Mouse (Mus musculus) spleen, postnatal 10 days (tissue): ENCODE measurements around the gene Tmem41a.

Experiments used
- DNase-seq, 2 experiments: peaks; one replicate each; pipeline ENCODE4 v3.0.0; 2021 to 2022; ENCODE audit warnings: low spot score in 2 of 2

Gene Tmem41a

GRCm38 (mm10) chr16:21904636-21905035 lies 42.7 kb downstream of the Tmem41a start:
- no peak for DNase-seq

- no peak for DNase-seq
These were observed 46.1 kb downstream of the Tmem41a start for GRCm38 (mm10) chr16:21901286-21901685.

GRCm38 (mm10) chr16:21893890-21894289 lies 53.5 kb downstream of the Tmem41a start:
- no peak for DNase-seq

- DNase-seq, result no peak
These were observed 59.8 kb downstream of the Tmem41a start for GRCm38 (mm10) chr16:21887601-21888000.
